Comparison of ENCODE assay signal across 9 mouse cellular contexts in the genomic region with DNA sequence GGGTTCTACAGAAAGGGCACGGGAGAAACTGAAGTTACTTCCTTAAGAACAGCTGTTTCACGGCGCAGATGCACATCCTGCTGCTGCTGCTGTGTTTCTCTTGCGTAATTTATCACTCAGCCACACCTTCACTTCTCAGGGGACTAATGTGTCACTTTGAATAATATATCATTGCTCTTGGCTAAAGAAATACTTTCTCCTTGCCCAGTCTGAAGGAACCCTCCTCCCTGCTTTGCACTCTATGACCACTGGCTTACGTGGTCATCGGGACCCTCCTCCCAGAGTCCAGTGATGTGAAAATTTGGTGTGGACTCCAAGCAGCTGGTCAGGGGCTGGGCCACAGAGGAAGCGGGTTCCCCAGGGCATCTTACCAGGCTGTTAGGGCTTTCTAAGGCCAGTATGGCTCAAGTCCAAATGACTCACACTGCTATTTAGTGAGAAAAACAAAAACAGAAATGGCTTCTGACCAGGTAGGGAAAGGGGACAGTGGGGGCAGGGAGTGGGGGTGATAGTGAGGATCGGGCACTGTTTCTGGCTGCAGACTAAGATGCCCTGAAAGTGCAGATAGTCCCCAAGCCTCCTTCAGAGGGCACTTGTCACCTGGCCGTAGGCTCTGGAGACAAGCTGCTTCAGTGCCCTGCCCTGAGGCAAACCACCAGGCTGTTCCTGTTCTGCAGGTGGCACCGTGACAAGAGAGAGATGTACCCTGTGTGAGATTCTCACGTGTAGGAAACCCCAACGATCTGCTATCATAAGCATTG. TPM values are rescaled to one million over a fixed set of nuclear protein-coding genes. Genes with fewer than 3 reads are reported as not detected.
DNase-seq lines count a peak whose midpoint lies in the region; ATAC-seq lines count a peak whose summit lies in the region.
"Had no signal": no experiment of that assay in that cellular context is flagged by ENCODE, and none has a peak within 500 bp of the region (broad histone marks: within the 10 kb centered on the region; RNA-seq: fewer than 3 reads in every experiment).

No protein-coding gene starts in this region.

- WGBS in forebrain, embryonic 15.5 days, result 78% methylated on average over 12 of the region's 12 CpGs
- WGBS in forebrain, embryonic 10.5 days, result 90% methylated on average over 12 of the region's 12 CpGs
- 83% methylated on average over 12 of the region's 12 CpGs for WGBS in midbrain, embryonic 16.5 days

- H3K9ac ChIP-seq in forebrain, embryonic 15.5 days (replicated peaks), result no peak overlapping the region
- no peak overlapping the region for H3K9ac ChIP-seq in midbrain, embryonic 16.5 days (ENCODE audit: low read depth, low read length)

- DNase-seq in forebrain, embryonic 10.5 days (ENCODE audit: extremely low spot score, low spot score), result no peak
- DNase-seq in urinary bladder, postnatal 36 days (ENCODE audit: low spot score in 2 of 2), result peak; percentile 38 to 51
- DNase-seq in urinary bladder, adult 2 months (ENCODE audit: low spot score), result no peak
- peak; percentile 58 to 71 for DNase-seq in heart, postnatal 10 days
- DNase-seq in frontal cortex, adult 2 months (ENCODE audit: extremely low spot score in 1 of 2, low spot score in 1 of 2), result no peak

- intact Hi-C loops in heart, postnatal 10 days (cut with DNase I), result loop anchor here (2.0 kb wide), 1 partner anchor 35 kb away; a partner anchor contains a TSS

- no peaks in the 10 kb centered on the region for H3K9me3 ChIP-seq in forebrain, embryonic 15.5 days
- no peaks in the 10 kb centered on the region for H3K9me3 ChIP-seq in forebrain, embryonic 10.5 days
- no peaks in the 10 kb centered on the region for H3K9me3 ChIP-seq in midbrain, embryonic 16.5 days (replicated peaks; ENCODE audit: control insufficient read depth, low read length, poor library complexity, severe bottlenecking)

- H3K4me2 ChIP-seq in forebrain, embryonic 15.5 days (replicated peaks), result no peak overlapping the region
- no peak overlapping the region for H3K4me2 ChIP-seq in midbrain, embryonic 16.5 days (ENCODE audit: low read length)

- H3K4me1 ChIP-seq in forebrain, embryonic 15.5 days, result peaks cover 23% of the 10 kb centered on the region
- H3K4me1 ChIP-seq in forebrain, embryonic 10.5 days, result peaks cover 7% of the 10 kb centered on the region; the same call in 1 of the 2 replicates
- H3K4me1 ChIP-seq in midbrain, embryonic 16.5 days (ENCODE audit: control insufficient read depth, insufficient read depth, low read length), result peaks cover 11% of the 10 kb centered on the region; the same call in 1 of the 2 replicates

- no peak for ATAC-seq in forebrain, embryonic 15.5 days (replicated peaks)
- peak; percentile 79 for ATAC-seq in megakaryocyte progenitor cell, adult 5-6 weeks (replicated peaks; ENCODE audit: poor library complexity)
- ATAC-seq in midbrain, embryonic 16.5 days, result no peak

- no peaks in the 10 kb centered on the region for H3K36me3 ChIP-seq in forebrain, embryonic 15.5 days
- no peaks in the 10 kb centered on the region for H3K36me3 ChIP-seq in forebrain, embryonic 10.5 days (replicated peaks)
- no peaks in the 10 kb centered on the region for H3K36me3 ChIP-seq in midbrain, embryonic 16.5 days (ENCODE audit: control insufficient read depth, insufficient read depth, low read length)

- no peak overlapping the region for H3K4me3 ChIP-seq in forebrain, embryonic 15.5 days
- no peak overlapping the region for H3K4me3 ChIP-seq in forebrain, embryonic 10.5 days
- H3K4me3 ChIP-seq in midbrain, embryonic 16.5 days (ENCODE audit: low read depth, low read length), result no peak overlapping the region
- H3K4me3 ChIP-seq: erythroblast, embryonic 14.5 days had no signal

- peak overlapping the region; percentile 47 for H3K27ac ChIP-seq in forebrain, embryonic 15.5 days (replicated peaks)
- H3K27ac ChIP-seq in forebrain, embryonic 10.5 days, result no peak overlapping the region
- no peak overlapping the region for H3K27ac ChIP-seq in midbrain, embryonic 16.5 days (ENCODE audit: low read length)

- H3K27me3 ChIP-seq in forebrain, embryonic 15.5 days, result no peaks in the 10 kb centered on the region
- no peaks in the 10 kb centered on the region for H3K27me3 ChIP-seq in forebrain, embryonic 10.5 days (ENCODE audit: poor library complexity, severe bottlenecking)
- no peaks in the 10 kb centered on the region for H3K27me3 ChIP-seq in midbrain, embryonic 16.5 days (ENCODE audit: control insufficient read depth, insufficient read depth, low read depth, low read length)

RNA-seq across cellular contexts. Expression of a gene that starts 34.8 kb away (rescaled TPM):
- 16.0 and 16.2 TPM in 2 replicates for polyA plus RNA-seq in forebrain, embryonic 15.5 days (2015; fragmentation: Nextera tagmentation; extraction: Ambion mirVana)
- 7.7 and 8.6 TPM in 2 replicates for polyA plus RNA-seq in forebrain, embryonic 10.5 days (2016; fragmentation: Nextera tagmentation; extraction: Ambion mirVana)
- 2.7 and 3.1 TPM in 2 replicates for polyA plus RNA-seq in urinary bladder, adult 2 months (2012; rRNA removed)
- 10 to 100 TPM; 11.1 to 12.2 TPM for total RNA-seq in heart, postnatal 10 days (2021)
- 7.0 and 10.0 TPM in 2 replicates for total RNA-seq in megakaryocyte progenitor cell, adult 5-6 weeks (2015)
- total RNA-seq in megakaryocyte progenitor cell, adult 5-6 weeks (2017), result 10.9 and 11.4 TPM in 2 replicates
- 26.9 and 28.9 TPM in 2 replicates for polyA plus RNA-seq in frontal cortex, adult 2 months (2012; rRNA removed)
- 21.0 and 22.8 TPM in 2 replicates for polyA plus RNA-seq in midbrain, embryonic 16.5 days (2015; fragmentation: Nextera tagmentation; extraction: Ambion mirVana)

Comparison
In these comparisons a context has a peak if more than half of its experiments do, and no peak if none do; other contexts are left out.
1. DNase-seq: peak in urinary bladder, postnatal 36 days (2 of 2) and heart, postnatal 10 days (2 of 2); none in forebrain, embryonic 10.5 days (single experiment), urinary bladder, adult 2 months (single experiment) and frontal cortex, adult 2 months (0 of 2).